Mouse (Mus musculus) urinary bladder, postnatal 10 days (tissue): ENCODE results near the gene Aldh1l1.

Experiments used
- DNase-seq: peaks from one replicate; pipeline ENCODE4 v3.0.0; 2022; ENCODE audit warnings: low spot score

The Aldh1l1 gene

GRCm38 (mm10) chr6:90550161-90550912 is 64.1 kb downstream of the Aldh1l1 start:
- DNase-seq = no peak

DNA sequence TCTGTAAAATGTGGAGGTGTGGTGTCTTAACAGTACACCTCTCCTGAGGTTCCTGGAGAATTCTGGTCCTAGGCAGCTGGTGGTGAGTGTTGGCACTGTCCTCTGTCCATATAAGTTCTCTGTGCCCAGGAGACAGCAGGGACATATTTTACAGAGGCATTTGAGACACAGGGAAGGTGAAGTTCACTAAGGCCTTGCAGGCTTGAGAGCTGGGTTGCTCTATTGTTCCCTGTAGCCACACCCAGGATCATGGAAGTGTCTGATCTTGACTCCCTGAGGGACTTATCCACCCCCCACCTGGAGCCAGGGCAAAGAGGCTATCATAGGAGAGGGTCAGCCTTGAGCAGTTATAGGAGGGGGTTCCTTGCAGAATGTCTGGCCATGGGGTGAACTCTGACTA is 65.0 kb downstream of the Aldh1l1 start:
- no peak for DNase-seq

- no peak for DNase-seq
Observed at GRCm38 (mm10) chr6:90553197-90553596, 67.0 kb downstream of the Aldh1l1 start.

GRCm38 (mm10) chr6:90553682-90554081 is 67.5 kb downstream of the Aldh1l1 start:
- no peak for DNase-seq

DNA sequence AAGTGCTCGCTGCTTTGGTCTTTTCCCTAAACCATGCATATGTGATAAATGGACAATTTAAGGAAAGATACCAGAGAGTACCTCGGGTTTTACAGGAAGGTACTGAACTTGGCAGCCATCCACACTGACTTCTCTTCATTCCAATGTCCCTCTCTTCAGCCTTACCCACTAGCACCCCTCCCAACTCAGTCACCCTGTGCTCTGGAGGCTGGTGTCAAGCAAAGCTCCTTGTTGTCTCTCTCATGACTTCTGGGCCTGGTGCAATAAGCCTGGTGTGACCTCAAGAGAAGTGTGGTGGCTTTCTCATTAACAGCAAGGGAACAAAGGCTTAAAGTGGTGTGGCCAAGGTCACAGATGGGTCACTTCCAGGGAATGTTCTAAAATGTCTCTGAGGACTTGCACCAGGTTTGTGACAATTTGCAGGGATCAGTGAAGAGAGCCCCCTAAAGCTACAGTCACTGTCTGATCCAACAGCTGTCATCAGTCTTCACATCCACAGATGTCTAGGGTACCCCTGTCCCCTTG is 70.4 kb downstream of the Aldh1l1 start:
- no peak for DNase-seq

DNA sequence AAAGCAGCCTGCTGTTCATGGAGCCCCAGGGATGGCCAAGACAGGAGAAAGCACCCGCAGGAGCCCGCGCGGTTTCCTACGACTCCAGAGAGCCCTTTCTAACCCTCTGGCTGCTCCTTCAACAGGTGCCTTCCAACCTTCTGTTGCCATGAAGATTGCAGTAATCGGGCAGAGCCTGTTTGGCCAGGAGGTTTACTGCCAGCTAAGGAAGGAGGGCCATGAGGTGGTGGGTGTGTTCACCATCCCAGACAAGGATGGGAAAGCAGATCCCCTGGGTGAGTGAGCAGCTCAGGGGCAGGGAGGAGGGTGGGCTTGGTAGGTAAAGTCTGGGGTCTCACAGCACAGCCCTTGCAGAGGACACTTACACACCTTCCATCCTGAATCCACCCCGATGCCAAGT is 70.8 kb downstream of the Aldh1l1 start:
- no peak for DNase-seq

DNA sequence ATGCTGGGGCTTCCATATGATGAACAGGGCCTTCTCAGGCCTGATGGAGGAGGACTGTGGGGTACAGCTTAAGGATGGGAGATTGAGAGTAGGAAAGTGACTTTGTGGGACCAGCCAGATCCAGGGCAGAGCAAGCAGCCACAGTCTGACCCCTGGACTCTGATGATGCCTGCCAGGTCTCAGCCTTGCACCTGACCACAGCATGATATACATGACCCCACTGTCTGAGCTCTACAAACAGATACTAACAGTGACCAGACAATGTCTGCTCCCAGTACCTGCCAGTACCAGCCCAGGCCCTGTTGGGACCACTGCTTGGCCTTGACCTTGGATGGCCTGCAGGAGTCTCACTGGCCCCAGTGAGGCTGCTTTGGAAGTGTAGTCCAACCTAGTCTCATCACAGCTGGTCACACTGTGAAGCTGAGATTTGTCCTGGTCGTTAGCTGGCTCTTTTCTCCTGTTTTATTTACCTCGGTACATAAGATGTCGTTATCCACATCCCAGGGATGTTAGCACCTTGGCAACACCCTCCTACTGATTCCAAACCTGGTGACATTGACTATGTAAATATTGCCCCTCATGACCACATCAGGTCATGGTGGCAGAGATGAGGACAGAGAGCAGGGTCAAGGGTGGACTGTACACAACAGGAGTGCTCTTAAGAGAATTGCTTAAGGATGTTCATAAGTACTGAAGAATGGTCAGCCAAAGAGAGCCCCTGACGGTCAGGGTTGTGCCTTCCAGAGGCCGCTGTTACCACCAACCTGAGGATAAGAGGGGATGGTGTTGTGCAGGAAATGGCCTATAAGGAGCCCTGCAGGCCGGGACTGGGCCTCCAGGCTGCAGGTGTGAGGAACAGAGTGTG is 71.8 kb downstream of the Aldh1l1 start:
- DNase-seq = no peak

DNA sequence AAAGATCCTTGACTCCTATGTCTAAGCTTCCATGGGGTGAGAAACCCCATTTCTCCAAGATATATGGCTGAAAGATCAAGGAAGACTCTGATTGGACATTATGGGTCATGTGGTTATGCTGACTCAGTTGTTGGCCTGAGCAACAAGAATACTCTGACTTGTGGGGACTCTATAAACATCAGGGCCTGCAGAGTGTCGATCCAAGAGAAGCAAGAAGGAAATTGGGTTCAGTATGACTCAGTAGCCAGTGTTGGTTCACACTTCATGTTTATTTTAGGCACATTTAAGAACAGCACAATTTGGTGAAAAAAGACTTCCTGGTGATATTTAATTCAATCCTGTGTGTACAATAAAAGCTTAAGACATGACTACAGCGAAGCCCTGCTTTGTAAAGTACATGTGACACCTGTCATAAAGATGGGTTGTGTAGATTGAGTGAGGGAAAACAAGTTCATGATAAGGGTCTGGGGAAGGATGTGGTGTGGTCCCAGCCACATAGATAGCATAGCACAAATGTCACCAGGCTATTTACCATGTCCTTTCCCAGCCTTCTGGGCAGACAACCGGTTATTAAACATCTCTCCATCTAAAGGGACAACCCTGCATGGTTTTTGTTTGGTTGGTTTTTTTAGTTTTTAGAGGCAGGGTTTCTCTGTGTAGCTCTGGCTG is 74.3 kb downstream of the Aldh1l1 start:
- DNase-seq = no peak

DNA sequence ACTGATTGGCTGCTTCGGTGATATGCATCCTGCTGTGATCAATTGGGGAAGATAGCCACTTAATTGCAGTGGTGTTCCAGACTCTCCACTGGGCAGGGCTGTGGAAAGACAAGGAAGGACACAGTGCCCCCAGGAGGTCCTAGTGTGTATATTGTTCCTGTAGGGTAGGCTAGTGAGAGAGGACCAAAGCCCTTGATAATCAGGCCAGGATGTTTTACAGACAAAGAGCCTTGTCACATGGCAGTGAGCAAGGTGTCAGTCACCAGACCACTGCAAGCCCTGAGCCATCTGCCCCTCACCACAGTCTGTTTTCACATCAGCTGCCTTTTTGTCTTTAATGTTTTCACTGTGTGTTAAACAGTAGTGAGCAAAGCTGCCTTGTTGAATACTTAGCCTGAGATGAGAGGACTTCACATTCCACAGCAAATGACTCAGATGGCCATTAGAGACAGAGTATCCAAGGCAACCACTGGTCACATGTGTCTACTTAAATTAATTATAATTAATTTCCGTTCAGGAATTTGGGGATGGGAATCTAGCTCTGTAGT is 75.1 kb downstream of the Aldh1l1 start:
- no peak for DNase-seq

DNA sequence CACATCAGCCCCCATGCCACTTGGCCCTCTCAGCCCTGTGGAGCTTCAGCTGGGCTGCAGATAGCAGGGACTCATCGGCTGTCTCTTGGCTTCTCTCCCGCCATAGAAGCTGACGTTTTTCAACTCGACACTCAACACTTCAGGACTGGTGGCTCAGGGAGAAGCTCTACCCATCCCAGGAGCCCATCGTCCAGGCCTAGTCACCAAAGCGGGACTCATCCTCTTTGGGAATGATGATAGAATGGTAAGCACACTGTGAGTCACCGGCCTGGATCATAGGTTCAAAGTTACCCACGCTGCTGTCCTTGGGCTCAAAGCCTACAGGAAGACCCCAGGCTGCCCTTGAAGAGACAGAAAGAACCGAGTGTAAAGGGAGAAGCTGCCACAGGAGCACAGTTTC is 78.0 kb downstream of the Aldh1l1 start:
- no peak for DNase-seq

DNA sequence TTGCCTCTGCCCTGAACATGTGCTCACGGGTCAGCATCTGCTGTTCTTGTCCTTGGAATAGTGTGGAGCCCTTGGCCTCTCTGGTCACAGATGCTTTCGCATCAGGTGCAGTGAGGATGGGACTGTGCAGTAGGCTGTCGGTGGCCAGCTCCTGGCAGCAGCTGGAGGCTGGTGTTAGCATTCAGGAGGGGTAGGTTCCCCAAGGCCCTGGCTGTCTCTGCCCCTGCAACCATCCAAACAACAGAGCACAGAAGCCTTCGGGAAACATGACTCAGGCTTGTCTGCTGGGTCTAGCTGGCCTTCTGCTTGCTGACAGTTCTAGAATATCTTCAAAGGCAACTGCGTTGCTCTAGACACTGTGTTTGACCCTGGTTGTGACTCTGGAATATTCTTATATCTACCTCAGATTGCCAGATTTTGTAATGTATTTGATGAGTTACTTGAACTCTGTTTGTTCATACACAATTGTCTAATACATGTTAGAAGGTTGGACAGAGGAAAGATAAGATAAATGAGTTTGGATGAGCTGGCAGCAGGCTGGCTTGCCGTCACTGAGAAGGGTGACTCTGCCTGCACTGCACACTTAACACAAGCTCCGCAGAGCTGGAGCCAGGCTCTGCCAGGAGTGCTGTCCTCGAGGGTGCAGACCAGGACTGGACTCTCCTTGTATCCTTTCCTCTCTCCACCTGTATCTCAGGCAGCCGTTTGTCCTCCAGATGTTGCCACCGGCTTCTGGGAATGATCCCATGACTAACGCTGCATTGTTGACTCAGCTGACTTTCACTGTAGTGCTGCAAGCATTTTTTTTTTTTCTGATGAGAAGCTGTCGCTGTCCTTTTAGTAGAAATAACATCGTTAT is 79.4 kb downstream of the Aldh1l1 start:
- no peak for DNase-seq

GRCm38 (mm10) chr6:90567486-90567885 is 81.3 kb downstream of the Aldh1l1 start:
- DNase-seq = no peak

GRCm38 (mm10) chr6:90567928-90568327 is 81.7 kb downstream of the Aldh1l1 start:
- no peak for DNase-seq

GRCm38 (mm10) chr6:90568721-90569120 is 82.5 kb downstream of the Aldh1l1 start:
- DNase-seq = no peak

DNA sequence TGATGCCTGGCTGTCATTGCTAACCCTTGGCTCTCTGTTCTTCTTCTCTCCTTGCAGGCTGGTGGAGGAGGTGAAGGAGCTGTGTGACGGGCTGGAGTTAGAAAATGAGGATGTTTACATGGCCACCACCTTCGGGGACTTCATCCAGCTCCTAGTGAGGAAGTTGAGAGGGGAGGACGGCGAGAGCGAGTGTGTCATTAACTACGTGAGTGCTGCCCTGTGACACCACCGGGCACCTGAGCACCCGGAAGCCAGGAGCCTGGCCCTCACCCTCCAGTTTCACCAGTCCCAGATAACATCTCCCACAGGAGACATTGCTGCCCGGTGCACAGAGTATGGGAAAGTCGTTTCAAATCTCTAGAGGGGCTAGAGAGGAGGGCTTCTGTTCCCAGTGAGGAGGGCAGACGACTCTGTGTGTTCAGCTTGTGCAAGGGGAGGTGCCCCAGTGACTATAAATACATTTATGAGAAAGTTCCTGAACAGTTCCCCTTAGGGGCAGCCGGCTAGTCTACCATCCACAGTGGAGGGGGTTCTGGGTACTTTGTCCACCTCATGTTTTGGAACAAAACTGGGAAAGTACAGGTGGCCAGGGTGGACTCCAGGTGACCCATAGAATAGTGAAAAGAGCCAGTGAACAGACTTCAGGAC is 83.6 kb downstream of the Aldh1l1 start:
- DNase-seq = no peak

- no peak for DNase-seq
Observed at GRCm38 (mm10) chr6:90570392-90570791, 84.2 kb downstream of the Aldh1l1 start.

GRCm38 (mm10) chr6:90575261-90575715 is 89.1 kb downstream of the Aldh1l1 start:
- DNase-seq = peak; percentile 29

DNA sequence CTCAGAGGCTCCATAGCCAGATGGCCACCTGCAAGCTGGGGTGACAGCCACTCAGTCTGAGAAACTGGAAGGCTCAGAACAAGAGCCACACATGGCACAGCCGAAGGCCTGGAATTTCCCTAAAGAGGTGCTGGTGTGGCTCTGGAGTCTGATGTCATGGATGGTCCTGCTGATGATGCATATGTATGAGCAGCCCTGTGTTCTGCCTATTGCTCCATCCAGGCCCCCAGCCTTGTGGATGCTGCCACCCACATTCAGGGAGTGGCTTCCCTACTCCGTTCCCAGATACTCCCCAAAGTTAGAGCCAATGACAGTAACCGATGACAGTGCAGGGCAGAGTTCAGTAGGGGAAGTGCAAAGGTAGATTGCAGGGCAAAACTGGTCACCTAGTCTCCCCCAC is 91.9 kb downstream of the Aldh1l1 start:
- DNase-seq = no peak

GRCm38 (mm10) chr6:90582331-90582730 is 96.1 kb downstream of the Aldh1l1 start:
- no peak for DNase-seq

DNA sequence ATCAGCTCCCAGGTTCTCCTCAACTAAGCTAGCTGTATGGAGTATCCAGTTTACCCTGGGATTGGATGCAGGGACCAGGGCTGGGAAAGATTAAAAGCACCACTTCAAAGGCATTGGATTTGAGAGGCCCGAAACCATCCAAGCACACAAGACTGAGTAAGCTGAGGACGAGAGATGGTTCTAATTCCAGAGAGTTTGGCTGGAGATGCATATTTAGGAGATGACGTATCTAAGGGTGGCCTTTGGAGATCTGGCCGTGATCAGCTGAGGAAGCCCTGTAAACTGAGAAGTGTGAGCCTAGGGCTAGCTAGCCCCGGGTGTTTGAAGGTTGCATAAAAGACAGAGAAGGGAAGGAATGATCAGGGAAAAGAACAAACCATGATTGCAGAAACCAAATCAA is 101.9 kb downstream of the Aldh1l1 start:
- DNase-seq = no peak

DNA sequence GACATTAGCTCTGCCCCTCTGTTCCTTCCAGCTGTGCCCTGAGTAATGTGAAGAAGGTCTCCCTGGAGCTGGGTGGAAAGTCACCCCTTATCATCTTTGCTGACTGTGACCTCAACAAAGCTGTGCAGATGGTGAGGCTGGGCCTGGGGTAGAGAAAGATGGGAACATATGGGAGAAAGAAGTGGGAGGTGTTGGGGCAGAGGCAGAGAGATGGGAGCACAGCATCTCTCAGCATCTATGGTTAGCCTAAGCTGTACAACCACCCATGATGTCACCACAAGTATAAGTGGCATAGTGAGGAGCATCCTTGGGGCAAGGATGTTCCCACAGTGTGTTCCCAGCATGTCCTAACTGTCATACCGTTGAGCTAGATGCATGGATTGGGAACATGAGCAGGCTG is 104.5 kb downstream of the Aldh1l1 start:
- no peak for DNase-seq
